Mouse (Mus musculus) activated CD4-positive, CD25-positive, alpha-beta regulatory T cell, adult 4 months (primary cell): ENCODE results near the gene Htr1f. TPM values are rescaled to one million over a fixed set of nuclear protein-coding genes. Genes with fewer than 3 reads are reported as not detected.
"Not testable (repeated sequence)": the region's sequence is repeated elsewhere in the genome, so short reads cannot be mapped to it uniquely, and the experiment has no call there.

ENCODE experiments used
- ATAC-seq: one replicate; pipeline ENCODE4 v1.8.0; 2017
- polyA plus RNA-seq, 2 experiments: library from polyadenylated mRNA; unstranded; fragments of 100-300 nt; shearing (Covaris generic); gene quantifications; one replicate each; pipeline ENCODE4 v1.2.1; 2017

The Htr1f gene
- polyA plus RNA-seq: not detected

DNA sequence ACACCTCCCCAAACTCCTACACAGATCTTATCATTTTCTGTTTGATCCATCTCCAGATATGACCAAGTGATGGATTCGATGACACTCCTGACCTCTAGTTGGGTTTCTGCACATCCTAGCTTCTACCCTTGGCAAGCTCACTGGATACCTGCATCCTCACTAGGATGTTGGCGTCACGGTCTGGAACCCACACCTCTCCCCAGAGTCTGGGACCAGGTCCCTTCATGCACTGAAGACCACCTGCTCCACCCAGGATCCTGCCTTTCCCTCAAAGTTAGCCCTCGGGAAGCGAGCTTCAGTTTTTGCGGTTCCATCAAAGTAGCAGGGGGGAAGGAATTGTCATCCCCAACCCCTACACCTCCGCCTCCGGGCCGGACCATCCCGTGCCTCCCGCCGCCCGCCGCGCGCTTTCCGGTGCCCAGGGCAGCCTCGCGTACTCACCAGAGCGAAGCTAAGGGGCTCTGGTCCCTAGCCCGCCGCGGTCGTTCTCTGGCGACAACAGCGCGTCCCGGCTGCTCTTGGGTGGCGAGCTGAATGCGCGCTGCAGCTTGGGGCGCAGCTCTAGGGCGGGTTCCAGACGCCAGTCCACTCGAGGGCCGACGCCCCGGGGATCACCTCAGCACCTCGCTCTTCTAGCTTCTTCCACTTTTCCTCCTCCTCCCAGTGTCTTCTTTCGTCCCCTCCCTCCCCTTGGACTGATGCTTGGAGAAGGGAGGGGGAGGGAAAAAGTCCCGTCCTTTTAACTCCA is at the start of gene Htr1f:
TSS of gene Htr1f (minus strand) at position 671 of the 748 bp plus-strand sequence.
- ATAC-seq: no peak

DNA sequence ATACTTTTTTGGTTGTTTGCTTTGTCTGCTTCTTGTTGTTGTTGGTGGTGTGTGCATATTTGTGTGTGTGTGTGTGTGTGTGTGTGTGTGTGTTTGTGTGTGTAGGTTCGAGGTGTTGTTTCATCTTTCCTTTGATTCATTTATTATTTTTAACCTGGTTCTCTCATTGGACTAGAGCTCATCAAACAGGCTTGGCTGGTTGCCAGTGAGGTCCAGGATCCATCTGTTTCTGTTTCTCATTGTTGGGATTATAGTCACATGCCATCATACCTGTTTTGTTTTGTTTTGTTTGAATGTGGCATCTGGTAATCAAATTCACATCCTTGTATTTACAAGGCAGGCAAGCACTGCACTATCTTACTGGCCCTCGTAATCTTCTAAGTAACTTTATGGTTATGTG is 34.1 kb upstream of the Htr1f start:
- no peak for ATAC-seq

DNA sequence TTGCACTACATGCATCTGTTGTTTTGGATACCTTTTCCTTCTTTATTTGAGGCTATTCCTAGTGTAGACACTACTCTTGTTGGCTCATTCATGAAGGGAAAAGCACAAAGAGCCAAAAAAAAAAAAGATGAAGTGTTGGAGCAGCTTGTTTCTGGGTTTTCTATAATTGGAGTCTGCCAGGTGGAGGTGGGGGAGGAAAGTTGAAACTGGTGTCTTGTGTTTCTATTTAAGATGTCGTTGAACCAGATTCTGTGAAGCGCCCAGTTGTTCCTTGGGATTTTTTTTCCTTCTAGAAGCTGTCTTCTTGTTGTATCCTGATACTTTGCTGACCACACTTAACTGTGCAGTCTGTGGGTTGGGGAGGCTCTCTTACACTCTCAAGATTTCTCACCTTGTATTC is 23.7 kb upstream of the Htr1f start:
- no peak for ATAC-seq

DNA sequence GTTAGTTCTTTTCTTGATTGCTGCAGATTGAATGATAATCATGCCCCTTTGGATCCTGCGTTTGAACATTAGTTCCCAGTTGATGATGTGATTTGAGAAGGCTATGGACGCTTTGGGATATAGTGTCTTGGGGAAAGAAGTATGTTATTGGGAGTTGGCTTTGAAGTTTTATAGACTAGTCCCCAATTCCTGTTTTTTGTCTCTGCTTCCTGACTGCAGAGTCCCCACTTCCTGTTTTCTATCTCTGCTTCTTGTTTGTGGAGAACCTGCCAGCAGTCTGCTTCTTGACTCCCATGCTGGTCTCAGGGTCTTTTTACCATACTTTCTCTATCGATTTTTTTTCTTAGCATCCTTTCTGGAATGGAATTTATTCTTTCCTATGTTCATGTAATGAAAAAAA is 22.2 kb upstream of the Htr1f start:
- no peak for ATAC-seq

- no peak for ATAC-seq
These were observed 6.6 kb upstream of the Htr1f start for GRCm38 (mm10) chr16:65112221-65112620.

DNA sequence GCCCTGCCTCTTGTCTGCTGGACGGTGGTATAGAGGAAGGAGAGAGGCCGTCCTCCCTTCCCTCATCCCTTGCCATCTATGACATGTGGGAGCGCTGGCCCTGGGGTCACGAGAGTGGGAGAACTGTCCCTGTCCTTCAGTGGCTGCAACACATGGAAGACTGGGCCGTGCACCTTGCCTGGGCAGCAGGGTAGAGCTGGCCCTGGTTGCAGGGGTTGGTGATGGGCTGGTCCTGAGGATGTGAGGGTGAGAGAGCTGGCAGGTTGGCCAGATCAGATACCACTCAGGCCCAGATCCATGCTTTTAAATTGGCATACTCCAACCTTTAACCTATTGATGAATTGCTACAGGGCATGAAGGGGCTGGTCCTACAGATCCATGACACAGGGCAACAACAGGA is 12.1 kb downstream of the Htr1f start:
- ATAC-seq: no peak

DNA sequence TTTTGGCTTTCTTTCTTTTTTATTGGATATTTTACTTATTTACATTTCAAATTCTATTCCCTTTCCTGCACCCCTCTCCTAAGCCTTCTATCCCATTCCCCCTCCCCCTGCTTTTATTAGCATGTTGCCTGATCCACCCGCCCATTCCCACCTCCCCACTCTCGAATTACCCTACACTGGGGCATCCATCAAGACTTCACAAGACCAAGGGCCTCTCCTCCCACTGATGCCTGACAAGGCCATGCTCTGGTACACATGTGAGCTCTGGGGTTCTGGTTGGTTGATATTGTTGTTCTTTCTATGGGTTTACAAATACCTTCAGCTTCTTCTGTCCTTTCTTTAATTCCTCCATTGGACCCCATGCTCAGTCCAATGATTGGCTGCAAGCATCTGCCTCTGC is 22.2 kb downstream of the Htr1f start:
- no peak for ATAC-seq

GRCm38 (mm10) chr16:65069867-65070266 is 35.8 kb downstream of the Htr1f start:
- ATAC-seq: no peak

DNA sequence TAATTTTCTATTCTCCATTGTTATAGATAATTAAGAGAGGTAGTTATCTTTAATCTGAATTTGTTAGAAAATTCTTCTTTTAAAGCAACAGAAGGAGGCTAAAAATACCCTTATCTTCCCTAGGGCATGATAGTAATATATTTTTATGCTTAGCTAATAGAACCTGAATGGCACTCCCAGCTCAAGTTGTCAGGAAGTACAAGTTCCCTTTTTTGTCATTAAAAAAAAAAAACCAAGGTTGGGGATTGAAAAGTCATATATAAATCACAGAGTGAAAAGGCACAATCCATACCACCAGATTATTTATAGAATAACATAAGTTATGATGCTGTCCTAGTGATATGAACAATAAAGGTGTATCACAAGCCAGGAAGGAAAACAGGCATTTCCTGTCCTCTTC is 39.4 kb downstream of the Htr1f start:
- no peak for ATAC-seq

DNA sequence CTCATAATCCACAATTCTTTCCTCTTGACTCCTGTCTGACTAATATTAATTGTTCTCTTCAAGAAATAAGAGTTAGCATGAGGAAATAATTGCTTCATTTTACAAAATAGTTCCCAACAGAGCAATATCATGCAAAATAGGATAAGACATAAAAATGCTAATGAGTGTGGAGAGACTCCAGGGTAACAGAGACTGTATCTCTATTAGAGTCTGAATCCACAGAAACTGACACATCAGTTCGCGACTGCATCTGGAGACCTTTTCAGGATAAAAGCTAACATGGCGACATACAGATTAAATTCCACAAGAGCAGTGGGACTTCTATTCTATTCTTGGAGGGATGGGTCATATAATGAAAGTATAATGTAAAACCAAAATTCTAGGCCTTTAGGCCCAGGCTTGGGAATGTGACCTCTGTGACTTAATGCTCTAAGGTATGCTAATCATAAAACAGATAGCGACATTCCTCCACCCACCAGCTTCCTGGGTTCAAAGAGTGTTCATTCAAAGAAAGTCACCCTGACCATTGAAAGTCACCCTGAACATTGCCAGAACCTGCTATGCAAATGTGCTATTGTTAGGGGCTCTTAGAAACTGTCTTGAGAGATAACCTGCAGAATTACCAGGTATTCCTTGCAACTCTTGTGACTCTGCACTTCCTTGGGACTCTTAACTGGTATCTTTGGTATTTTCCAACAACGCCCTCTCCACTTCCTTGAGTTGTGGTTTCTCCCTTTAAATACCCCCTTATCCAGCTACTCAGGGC is 67.8 kb downstream of the Htr1f start:
- not testable (repeated sequence) for ATAC-seq

- no peak for ATAC-seq
These were observed 76.0 kb downstream of the Htr1f start for GRCm38 (mm10) chr16:65029675-65030074.

- no peak for ATAC-seq
These were observed 83.3 kb downstream of the Htr1f start for GRCm38 (mm10) chr16:65022364-65022763.

DNA sequence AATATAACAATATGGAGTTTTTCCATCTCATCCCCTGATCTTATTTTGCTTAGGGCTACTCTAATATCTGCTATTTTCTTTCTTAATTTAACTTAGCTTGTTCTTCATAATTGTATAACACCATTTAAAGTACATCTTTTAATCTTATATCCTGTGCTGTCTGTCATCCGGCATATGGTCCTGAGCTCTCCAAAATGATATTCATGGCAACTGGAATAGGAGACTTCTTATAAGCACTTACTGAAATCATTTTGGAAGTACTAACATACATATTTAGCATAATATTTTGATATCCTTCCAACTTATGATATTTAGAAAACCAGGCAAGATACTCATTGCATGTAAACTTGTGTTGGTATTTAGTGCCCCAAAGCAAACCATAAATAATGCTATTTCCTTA is 86.9 kb downstream of the Htr1f start:
- no peak for ATAC-seq

DNA sequence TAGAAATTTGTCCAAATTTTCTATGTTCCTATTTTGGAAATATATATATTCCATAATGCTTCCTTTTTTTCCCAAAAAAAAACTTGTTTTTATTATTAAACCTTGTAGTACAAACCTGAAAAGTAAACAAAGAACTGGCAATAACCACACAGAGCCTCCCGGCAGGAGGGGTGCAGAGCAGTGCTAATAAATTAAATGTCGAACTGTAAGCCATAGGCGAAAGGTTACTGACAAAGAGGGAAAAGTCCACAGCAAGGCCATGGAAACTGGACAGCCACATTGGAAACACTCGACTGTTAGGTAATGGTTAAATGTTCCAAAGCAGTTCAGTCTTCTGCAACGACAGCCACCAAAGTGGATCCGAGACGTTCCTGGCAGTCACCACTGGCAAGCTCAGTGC is 87.5 kb downstream of the Htr1f start:
- ATAC-seq: no peak

DNA sequence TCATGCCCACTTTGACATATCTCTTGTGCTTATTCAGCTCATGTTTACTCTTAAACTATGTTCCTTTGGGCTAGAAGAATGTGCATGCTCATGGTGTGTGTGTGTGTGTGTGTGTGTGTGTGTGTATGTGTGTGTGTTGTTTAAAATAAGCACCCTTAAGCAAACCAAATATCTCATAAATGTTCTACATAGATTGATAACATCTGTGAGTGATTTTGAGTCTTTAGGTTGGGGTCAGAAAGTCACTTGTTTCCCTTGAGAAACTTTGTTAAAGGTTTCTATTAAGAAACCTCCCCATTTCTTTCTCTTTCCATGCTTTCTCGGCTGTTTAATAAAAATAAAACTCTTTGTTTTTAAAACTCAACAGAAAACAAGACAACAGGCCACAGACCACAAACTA is 88.1 kb downstream of the Htr1f start:
- no peak for ATAC-seq

GRCm38 (mm10) chr16:65015241-65015640 is 90.4 kb downstream of the Htr1f start:
- ATAC-seq: no peak

DNA sequence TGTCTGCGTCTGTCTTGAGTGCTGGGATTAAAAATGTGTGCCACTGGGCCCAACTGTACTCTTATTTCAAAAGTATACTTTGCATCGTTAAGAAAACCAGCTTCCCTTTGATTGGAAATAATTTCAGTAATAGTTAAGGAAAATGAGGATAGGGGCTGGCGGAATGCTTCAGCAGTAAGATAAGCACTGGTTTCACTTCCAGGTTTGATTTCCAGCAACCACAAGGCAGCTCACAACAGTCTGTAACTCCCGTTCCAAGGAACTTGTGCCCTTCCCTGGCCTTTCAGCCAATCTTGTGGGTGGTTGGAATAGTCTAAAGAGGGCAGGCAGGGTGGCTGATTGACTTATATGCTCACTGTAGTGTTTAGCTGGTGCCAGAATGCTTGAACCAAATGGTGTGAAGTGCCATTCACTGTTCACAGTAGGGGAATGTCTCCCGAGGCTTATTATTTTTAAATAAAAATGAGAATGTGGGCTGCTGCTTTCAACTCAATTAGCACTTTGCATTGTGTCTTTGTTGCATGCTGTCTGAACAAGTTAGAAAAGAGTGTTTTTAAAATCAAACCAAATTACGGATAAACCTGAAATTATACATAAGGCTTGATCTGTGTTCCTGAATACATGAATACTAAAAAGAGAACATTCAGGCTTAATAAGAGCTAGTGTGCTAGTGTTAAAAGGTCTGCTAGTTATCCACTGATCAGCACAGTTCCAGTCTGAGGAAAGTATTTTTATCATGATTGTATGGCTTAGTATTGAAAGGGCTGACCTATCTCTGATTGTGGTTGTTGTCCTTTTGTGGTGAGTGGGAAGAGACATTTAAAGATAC is 103.4 kb downstream of the Htr1f start:
- no peak for ATAC-seq

DNA sequence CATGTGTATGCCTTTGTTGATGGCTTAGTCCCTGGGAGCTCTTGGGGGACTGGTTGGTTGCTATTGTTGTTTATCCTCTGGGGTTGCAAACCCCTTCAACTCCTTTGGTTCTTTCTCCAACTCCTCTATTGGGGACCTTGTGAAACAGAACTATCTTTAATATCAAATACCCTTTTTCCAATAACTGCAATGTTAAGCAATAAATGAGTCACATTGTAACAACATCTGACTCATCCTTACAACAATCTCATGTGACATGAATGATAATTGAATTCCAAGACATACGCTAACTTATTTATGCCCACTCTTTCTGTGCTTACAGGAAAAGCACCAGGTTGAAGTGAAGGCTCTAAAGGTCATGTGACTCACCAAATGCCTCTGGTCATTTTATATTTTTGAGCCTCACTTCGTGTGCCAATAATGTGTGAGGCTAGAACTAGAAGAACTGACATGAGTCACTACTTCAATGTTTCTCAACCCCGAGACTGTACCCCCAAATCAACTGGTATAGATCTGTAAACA is 116.3 kb downstream of the Htr1f start:
- ATAC-seq: no peak

GRCm38 (mm10) chr16:64987564-64987963 is 118.1 kb downstream of the Htr1f start:
- no peak for ATAC-seq

- ATAC-seq: no peak
These were observed 118.6 kb downstream of the Htr1f start for GRCm38 (mm10) chr16:64987049-64987448.

- ATAC-seq: no peak
These were observed 131.0 kb downstream of the Htr1f start for GRCm38 (mm10) chr16:64974636-64975035.

- ATAC-seq: peak; percentile 28
These were observed 131.9 kb downstream of the Htr1f start for GRCm38 (mm10) chr16:64973533-64974305.
